Mouse (Mus musculus): ENCODE measurements around the gene Lrrtm4. TPM values are rescaled to one million over a fixed set of nuclear protein-coding genes. Genes with fewer than 3 reads are reported as not detected.

Lrrtm4 gene
- polyA plus RNA-seq, 2 experiments, result 2.2 to 4.5 TPM

- Histone ChIP-seq H3K4me2 (replicated peaks; ENCODE audit: low read depth, low read length, severe bottlenecking) (no peak overlapping the region), H3K4me3 (replicated peaks; ENCODE audit: low read length) (no peak overlapping the region), H3K9ac (ENCODE audit: low read depth, low read length, severe bottlenecking) (no peak overlapping the region), H3K27ac (replicated peaks; ENCODE audit: low read depth, low read length) (no peak overlapping the region), H3K4me1 (ENCODE audit: control insufficient read depth, insufficient read depth, low read length) (no peaks in the 10 kb centered on the region), H3K27me3 (ENCODE audit: control insufficient read depth, insufficient read depth, low read length) (no peaks in the 10 kb centered on the region), H3K36me3 (ENCODE audit: control insufficient read depth, insufficient read depth, low read length) (no peaks in the 10 kb centered on the region), H3K9me3 (ENCODE audit: control insufficient read depth, low read length) (no peaks in the 10 kb centered on the region)
- DNase-seq (ENCODE audit: low spot score), result no peak
- no peak for ATAC-seq (ENCODE audit: low FRiP score, low read depth)
- WGBS, result 54% methylated on average over 1 of the region's 1 CpGs
- TF ChIP-seq POLR2A (IDR thresholded peaks at IDR 0.05; ENCODE audit: borderline replicate concordance, extremely low read depth, insufficient read depth, insufficient read length), result no peak
Measured at GRCm38 (mm10) chr6:80589776-80590175, 571.1 kb downstream of the Lrrtm4 start.

DNA sequence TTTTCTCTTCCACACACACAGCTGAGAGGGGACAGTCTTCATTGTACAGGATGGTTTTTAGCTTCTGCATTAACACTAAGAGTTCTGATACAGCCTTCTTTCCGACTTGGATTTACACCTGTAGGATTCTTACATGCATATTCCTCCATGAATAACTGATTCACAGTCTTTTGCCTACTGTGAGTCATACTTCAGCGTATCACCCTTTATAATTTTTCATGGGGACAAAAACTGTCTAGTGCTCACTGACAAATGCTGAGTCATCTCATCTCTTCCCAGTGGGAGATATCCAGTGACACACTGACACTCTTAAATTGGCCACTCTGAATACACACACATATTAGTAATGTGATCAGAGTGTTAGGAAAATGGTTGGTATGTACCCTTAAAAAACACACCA lies 600.8 kb downstream of the Lrrtm4 start:
- no peak for ATAC-seq (ENCODE audit: low FRiP score, low read depth)
- H3K4me3 ChIP-seq (replicated peaks; ENCODE audit: low read length), result no peak overlapping the region
- H3K27ac ChIP-seq (replicated peaks; ENCODE audit: low read depth, low read length), result no peak overlapping the region
- H3K9me3 ChIP-seq (ENCODE audit: control insufficient read depth, low read length), result no peaks in the 10 kb centered on the region
- TF ChIP-seq POLR2A (IDR thresholded peaks at IDR 0.05; ENCODE audit: borderline replicate concordance, extremely low read depth, insufficient read depth, insufficient read length), result no peak
- H3K4me1 ChIP-seq (ENCODE audit: control insufficient read depth, insufficient read depth, low read length), result no peaks in the 10 kb centered on the region
- H3K4me2 ChIP-seq (replicated peaks; ENCODE audit: low read depth, low read length, severe bottlenecking), result no peak overlapping the region
- WGBS, result 90% methylated on average over 2 of the region's 2 CpGs
- H3K27me3 ChIP-seq (ENCODE audit: control insufficient read depth, insufficient read depth, low read length), result no peaks in the 10 kb centered on the region
- DNase-seq (ENCODE audit: low spot score), result no peak
- H3K9ac ChIP-seq (ENCODE audit: low read depth, low read length, severe bottlenecking), result no peak overlapping the region
- H3K36me3 ChIP-seq (ENCODE audit: control insufficient read depth, insufficient read depth, low read length), result no peaks in the 10 kb centered on the region

DNA sequence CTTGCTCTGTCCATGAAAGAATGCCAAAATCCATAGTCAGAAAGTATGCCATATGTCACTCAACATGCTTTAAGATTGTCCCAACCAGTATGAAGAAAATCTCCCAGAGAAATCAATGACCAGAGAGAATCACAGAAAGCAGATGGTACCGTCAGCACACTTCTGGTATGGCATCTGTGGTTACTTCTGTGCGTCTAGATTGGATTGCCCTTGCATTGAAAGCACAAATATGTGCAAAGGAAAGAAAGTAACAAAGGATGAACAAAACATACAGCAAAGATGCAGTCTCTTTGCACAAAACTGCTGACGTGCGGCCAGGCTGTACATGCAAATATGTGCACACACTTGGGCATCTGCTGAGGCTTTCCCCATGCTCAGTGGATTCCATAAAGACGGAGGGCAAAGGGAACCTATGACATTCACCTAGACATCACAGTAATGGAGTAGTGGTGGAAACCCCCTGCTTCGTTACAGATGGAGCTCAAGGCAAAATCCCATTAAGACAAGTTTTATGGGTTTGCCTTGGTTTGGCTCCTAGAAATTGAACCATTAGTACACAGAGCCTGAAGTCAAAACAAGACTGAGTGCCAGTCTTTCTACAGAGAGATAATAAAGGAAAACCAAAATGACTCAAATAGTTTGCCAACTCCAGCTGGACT lies 604.1 kb downstream of the Lrrtm4 start:
- Histone ChIP-seq H3K9ac (ENCODE audit: low read depth, low read length, severe bottlenecking) (no peak overlapping the region), H3K27me3 (ENCODE audit: control insufficient read depth, insufficient read depth, low read length) (no peaks in the 10 kb centered on the region), H3K9me3 (ENCODE audit: control insufficient read depth, low read length) (no peaks in the 10 kb centered on the region), H3K36me3 (ENCODE audit: control insufficient read depth, insufficient read depth, low read length) (no peaks in the 10 kb centered on the region), H3K4me3 (replicated peaks; ENCODE audit: low read length) (no peak overlapping the region), H3K4me1 (ENCODE audit: control insufficient read depth, insufficient read depth, low read length) (no peaks in the 10 kb centered on the region), H3K27ac (replicated peaks; ENCODE audit: low read depth, low read length) (no peak overlapping the region), H3K4me2 (replicated peaks; ENCODE audit: low read depth, low read length, severe bottlenecking) (no peak overlapping the region)
- 66% methylated on average over 6 of the region's 6 CpGs for WGBS
- ATAC-seq (ENCODE audit: low FRiP score, low read depth), result no peak
- DNase-seq (ENCODE audit: low spot score), result no peak
- TF ChIP-seq POLR2A (IDR thresholded peaks at IDR 0.05; ENCODE audit: borderline replicate concordance, extremely low read depth, insufficient read depth, insufficient read length), result no peak

DNA sequence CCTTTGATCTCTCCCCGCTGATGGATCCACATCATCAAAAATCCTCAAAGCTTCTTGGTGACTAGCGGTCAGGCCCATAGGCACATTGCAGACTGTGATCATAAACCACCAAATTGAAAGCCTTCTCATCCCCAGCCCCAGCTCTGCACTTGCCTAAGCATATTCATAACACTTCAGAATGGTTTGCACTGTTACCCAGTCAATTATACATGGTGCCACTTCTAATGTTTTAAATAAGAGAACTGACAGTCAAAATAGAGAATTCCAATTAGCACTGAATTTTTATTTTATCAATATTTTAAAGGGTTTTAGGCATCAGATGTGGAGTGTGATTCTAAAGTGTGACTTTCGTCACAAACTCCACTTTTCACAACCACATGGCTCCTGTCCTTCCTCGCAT lies 606.8 kb downstream of the Lrrtm4 start:
- WGBS, result 81% methylated on average over 4 of the region's 4 CpGs
- no peak for ATAC-seq (ENCODE audit: low FRiP score, low read depth)
- Histone ChIP-seq H3K9ac (ENCODE audit: low read depth, low read length, severe bottlenecking) (no peak overlapping the region), H3K36me3 (ENCODE audit: control insufficient read depth, insufficient read depth, low read length) (no peaks in the 10 kb centered on the region), H3K4me1 (ENCODE audit: control insufficient read depth, insufficient read depth, low read length) (no peaks in the 10 kb centered on the region), H3K9me3 (ENCODE audit: control insufficient read depth, low read length) (no peaks in the 10 kb centered on the region), H3K4me2 (replicated peaks; ENCODE audit: low read depth, low read length, severe bottlenecking) (no peak overlapping the region), H3K27ac (replicated peaks; ENCODE audit: low read depth, low read length) (no peak overlapping the region), H3K4me3 (replicated peaks; ENCODE audit: low read length) (no peak overlapping the region), H3K27me3 (ENCODE audit: control insufficient read depth, insufficient read depth, low read length) (no peaks in the 10 kb centered on the region)
- TF ChIP-seq POLR2A (IDR thresholded peaks at IDR 0.05; ENCODE audit: borderline replicate concordance, extremely low read depth, insufficient read depth, insufficient read length), result no peak
- no peak for DNase-seq (ENCODE audit: low spot score)

DNA sequence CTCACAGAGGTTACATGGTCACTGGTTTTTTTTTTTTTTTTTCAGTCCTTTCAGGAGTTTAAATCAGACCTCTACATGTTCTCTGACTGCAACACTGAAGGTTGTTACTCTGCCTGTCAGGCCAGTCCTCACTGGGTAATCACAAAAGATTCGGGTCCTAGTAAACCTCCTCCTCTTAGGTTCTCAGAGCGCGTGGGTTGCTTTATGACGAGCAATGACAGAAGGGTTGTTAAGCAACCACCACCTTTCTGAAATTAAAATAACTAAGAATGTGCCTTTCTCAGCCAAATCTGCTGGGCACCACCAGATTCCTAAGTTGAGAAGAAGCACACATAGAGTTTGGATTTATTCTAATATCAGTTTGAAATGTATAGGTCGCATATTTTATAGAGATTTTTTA lies 644.1 kb downstream of the Lrrtm4 start:
- WGBS, result 78% methylated on average over 5 of the region's 5 CpGs
- H3K9me3 ChIP-seq (ENCODE audit: control insufficient read depth, low read length), result no peaks in the 10 kb centered on the region
- no peak for ATAC-seq (ENCODE audit: low FRiP score, low read depth)

More for the DNA sequence above, 644.1 kb downstream of the Lrrtm4 start:
- Histone ChIP-seq H3K4me1 (ENCODE audit: control insufficient read depth, insufficient read depth, low read length) (no peaks in the 10 kb centered on the region), H3K27me3 (ENCODE audit: control insufficient read depth, insufficient read depth, low read length) (no peaks in the 10 kb centered on the region), H3K36me3 (ENCODE audit: control insufficient read depth, insufficient read depth, low read length) (no peaks in the 10 kb centered on the region), H3K27ac (replicated peaks; ENCODE audit: low read depth, low read length) (no peak overlapping the region), H3K9ac (ENCODE audit: low read depth, low read length, severe bottlenecking) (no peak overlapping the region), H3K4me3 (replicated peaks; ENCODE audit: low read length) (no peak overlapping the region), H3K4me2 (replicated peaks; ENCODE audit: low read depth, low read length, severe bottlenecking) (no peak overlapping the region)
- no peak for DNase-seq (ENCODE audit: low spot score)
- no peak for TF ChIP-seq POLR2A (IDR thresholded peaks at IDR 0.05; ENCODE audit: borderline replicate concordance, extremely low read depth, insufficient read depth, insufficient read length)

All from limb, embryonic 14.5 days (tissue).